Mouse (Mus musculus) heart, postnatal 0 days (tissue): Measurements from ENCODE around the gene Gchfr.

Experiments
- CTCF ChIP-seq: IDR thresholded peaks from 2 replicates; pipeline ENCODE4 v1.5.1; 2016; ENCODE audit warnings: antibody characterized with exemption, control low read depth, low read depth
- EP300 ChIP-seq: IDR thresholded peaks from 2 replicates; pipeline ENCODE4 v1.6.1; 2016; ENCODE audit warnings: antibody characterized with exemption, low read depth

- no peak for TF ChIP-seq CTCF
- no peak for TF ChIP-seq EP300
Measured at GRCm38 (mm10) chr2:119198049-119198448, 30.5 kb downstream of the Gchfr start.
